Mouse (Mus musculus): Measurements from ENCODE around the gene Fmo3.

GRCm38 (mm10) chr1:162984428-162984827 lies at the start of gene Fmo3:
- TF ChIP-seq CTCF (IDR thresholded peaks at IDR 0.05; ENCODE audit: borderline replicate concordance, extremely low read depth, insufficient read depth, insufficient read length) (no peak), POLR2A (IDR thresholded peaks at IDR 0.05; ENCODE audit: borderline replicate concordance, extremely low read depth, insufficient read depth, insufficient read length, poor library complexity, severe bottlenecking) (no peak)

Measured in brain, embryonic 14.5 days (tissue).